Mouse (Mus musculus): ENCODE data around the gene Nfib.

DNA sequence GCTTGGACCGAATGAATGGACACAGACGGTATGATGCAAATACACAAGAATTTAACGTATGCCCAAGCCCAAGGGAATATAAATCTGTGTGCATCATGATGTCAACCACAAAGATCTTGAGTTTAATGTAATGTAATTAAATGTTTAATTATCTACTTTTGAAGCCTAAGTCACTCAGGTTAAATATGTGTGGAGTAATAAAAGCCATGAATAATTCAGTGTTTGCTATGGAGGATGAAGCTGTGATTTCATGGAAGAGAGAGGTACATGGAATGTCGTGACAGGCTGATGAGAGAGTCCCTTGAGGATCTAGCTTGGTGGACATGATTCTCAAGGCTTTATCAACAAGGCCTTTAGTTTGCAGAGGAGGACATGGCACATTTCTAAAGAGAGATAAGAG, 67.9 kb downstream of the Nfib start:
- TF ChIP-seq CTCF (IDR thresholded peaks at IDR 0.05; ENCODE audit: borderline replicate concordance, control insufficient read depth, extremely low read depth, insufficient read depth, low read length, poor library complexity) = no peak
- no peak for TF ChIP-seq POLR2A (IDR thresholded peaks at IDR 0.05; ENCODE audit: control insufficient read depth, extremely low read depth, insufficient read depth, low read length, poor library complexity)

Measured in thymus, adult 2 months (tissue).